Mouse (Mus musculus) ovary, adult 2 months (tissue): ENCODE data around the gene Cysltr2. TPM values are rescaled to one million over a fixed set of nuclear protein-coding genes. Genes with fewer than 3 reads are reported as not detected.

Source experiments
- polyA plus RNA-seq: library from polyadenylated mRNA; depleted of rRNA; stranded (reverse); fragments of >200 nt; gene quantifications from 2 replicates; pipeline ENCODE4 v1.2.3, GENCODE M21; 2012; rRNA removed

Gene Cysltr2
- polyA plus RNA-seq, result 0.21 and 0.41 TPM in 2 replicates

GRCm38 (mm10) chr14:73048937-73049336, at the start of gene Cysltr2:
Gene Cysltr2, minus strand, starts transcription at chr14:73049114.

Other genes with a start within 250 kb of the Cysltr2 start
- 39.5 and 46.3 TPM in 2 replicates for gene Rcbtb2, start 73.9 kb upstream of the Cysltr2 start, polyA plus RNA-seq
- 1.9 and 2.3 TPM in 2 replicates for gene Lpar6, start 188.8 kb upstream of the Cysltr2 start, polyA plus RNA-seq